Mouse (Mus musculus) testis, adult 2 months (tissue): ENCODE measurements around the gene Bach2.

Experiments used
- CTCF ChIP-seq: fragments of 200-500 bp; IDR thresholded peaks from 2 replicates; pipeline ENCODE4 v1.5.1; 2012; ENCODE audit warnings: low read depth, mild to moderate bottlenecking, inconsistent platforms, low read length, moderate library complexity; ENCODE audit not compliant: control insufficient read depth, insufficient read depth, insufficient replicate concordance
- POLR2A ChIP-seq: fragments of 200-500 bp; IDR thresholded peaks from 2 replicates; pipeline ENCODE4 v1.6.1; 2012; ENCODE audit warnings: low read depth, mild to moderate bottlenecking, inconsistent platforms, low read length, moderate library complexity; ENCODE audit not compliant: control insufficient read depth

GRCm38 (mm10) chr4:32491176-32491575 lies 252.6 kb downstream of the Bach2 start:
- TF ChIP-seq CTCF (no peak), POLR2A (no peak)
